Mouse (Mus musculus) left cerebral cortex, adult 11 months (tissue): Measurements from ENCODE around the gene Nprl2.
A peak's percentile ranks its signal among the peaks of the same experiment; 100 is the strongest.

Experiments used
- DNase-seq: peaks from one replicate; pipeline ENCODE4 v3.0.0; 2022; ENCODE audit warnings: low spot score

Nprl2 gene

GRCm38 (mm10) chr9:107534408-107535202 is 7.4 kb upstream of the Nprl2 start:
- no peak for DNase-seq

GRCm38 (mm10) chr9:107538231-107538630 is 3.8 kb upstream of the Nprl2 start:
- DNase-seq = no peak

GRCm38 (mm10) chr9:107538711-107539110 is 3.3 kb upstream of the Nprl2 start:
- no peak for DNase-seq

GRCm38 (mm10) chr9:107539940-107540339 is 2.1 kb upstream of the Nprl2 start:
- DNase-seq = no peak

- DNase-seq = no peak
Observed at GRCm38 (mm10) chr9:107540420-107540819, 1.6 kb upstream of the Nprl2 start.

GRCm38 (mm10) chr9:107541005-107541404 is 1.0 kb upstream of the Nprl2 start:
- no peak for DNase-seq

GRCm38 (mm10) chr9:107542352-107542686 is 293 bp downstream of the Nprl2 start:
- no peak for DNase-seq

- no peak for DNase-seq
Observed at GRCm38 (mm10) chr9:107542721-107543120, 695 bp downstream of the Nprl2 start.

GRCm38 (mm10) chr9:107543299-107543698 is 1.3 kb downstream of the Nprl2 start:
- no peak for DNase-seq

GRCm38 (mm10) chr9:107544196-107544700 is 2.2 kb downstream of the Nprl2 start:
- no peak for DNase-seq

GRCm38 (mm10) chr9:107544729-107545128 is 2.7 kb downstream of the Nprl2 start:
- no peak for DNase-seq

- no peak for DNase-seq
Observed at GRCm38 (mm10) chr9:107545199-107545598, 3.2 kb downstream of the Nprl2 start.

- DNase-seq = no peak
Observed at GRCm38 (mm10) chr9:107545602-107546001, 3.6 kb downstream of the Nprl2 start.

- peak; percentile 80 for DNase-seq
Observed at GRCm38 (mm10) chr9:107547026-107547425, 5.0 kb downstream of the Nprl2 start, which contains the start of gene Zmynd10. Zmynd10 (plus strand) TSS chr9:107547298.

GRCm38 (mm10) chr9:107547957-107548356 is 5.9 kb downstream of the Nprl2 start:
- no peak for DNase-seq

GRCm38 (mm10) chr9:107548820-107549219 is 6.8 kb downstream of the Nprl2 start:
- DNase-seq = no peak

GRCm38 (mm10) chr9:107549297-107550074 is 7.5 kb downstream of the Nprl2 start:
- no peak for DNase-seq

GRCm38 (mm10) chr9:107550491-107551116 is 8.6 kb downstream of the Nprl2 start:
- no peak for DNase-seq

GRCm38 (mm10) chr9:107551117-107551889 is 9.3 kb downstream of the Nprl2 start, which contains the start of gene Rassf1:
Rassf1 (plus strand) TSS chr9:107551555.
- no peak for DNase-seq

- no peak for DNase-seq
Observed at GRCm38 (mm10) chr9:107551890-107552355, 9.9 kb downstream of the Nprl2 start.

GRCm38 (mm10) chr9:107552690-107553393 is 10.8 kb downstream of the Nprl2 start:
- no peak for DNase-seq
